Mouse (Mus musculus) frontal cortex, adult (tissue): Measurements from ENCODE around the gene Nphp3.
A peak's percentile ranks its signal among the peaks of the same experiment; 100 is the strongest.

Experiments used
- ATAC-seq: cut with Nextera tagmentation; 2 replicates; pipeline ENCODE4 v1.9.2; 2017; ENCODE audit warnings: mild to moderate bottlenecking, moderate library complexity, mixed read lengths; ENCODE audit not compliant: low TSS enrichment

The Nphp3 gene

DNA sequence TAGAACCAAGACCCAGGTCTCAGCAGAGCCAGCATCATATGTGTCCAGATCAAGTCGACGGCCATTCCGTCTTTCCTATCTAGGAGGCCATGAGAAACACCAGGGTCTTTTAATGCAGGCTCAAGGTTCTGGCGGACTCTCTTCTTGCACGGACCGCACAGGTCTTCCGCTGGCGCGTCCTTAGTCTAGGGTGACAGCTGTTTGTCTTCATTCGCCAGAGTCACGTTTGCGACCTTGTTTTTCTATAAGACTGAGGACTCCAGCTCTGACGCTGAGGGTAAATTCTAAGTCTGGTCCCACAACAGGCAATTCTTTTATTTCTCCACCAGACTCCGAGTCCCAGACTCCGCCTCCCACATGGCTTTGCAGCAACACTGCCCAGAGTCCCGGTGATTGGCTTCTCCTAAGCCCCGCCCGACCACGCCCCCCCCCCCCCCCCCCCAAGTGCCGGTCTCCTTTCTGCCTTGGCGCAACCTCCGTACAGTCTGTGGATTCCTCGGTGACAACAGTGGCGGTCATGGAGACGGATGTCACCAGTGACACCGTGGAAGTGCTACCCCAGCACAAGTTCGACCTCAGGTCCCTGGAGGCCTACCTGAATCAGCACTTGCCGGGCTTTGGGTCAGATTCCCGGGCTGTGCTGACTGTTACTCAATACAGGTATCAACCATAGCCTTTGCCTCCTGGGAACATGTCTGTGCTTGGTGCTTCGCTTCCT lies 61.1 kb downstream of the Nphp3 start, which contains the start of gene Acad11:
Gene Acad11, plus strand, starts transcription at position 134 of the 718 bp plus-strand sequence.
- peak; percentile 93 for ATAC-seq

DNA sequence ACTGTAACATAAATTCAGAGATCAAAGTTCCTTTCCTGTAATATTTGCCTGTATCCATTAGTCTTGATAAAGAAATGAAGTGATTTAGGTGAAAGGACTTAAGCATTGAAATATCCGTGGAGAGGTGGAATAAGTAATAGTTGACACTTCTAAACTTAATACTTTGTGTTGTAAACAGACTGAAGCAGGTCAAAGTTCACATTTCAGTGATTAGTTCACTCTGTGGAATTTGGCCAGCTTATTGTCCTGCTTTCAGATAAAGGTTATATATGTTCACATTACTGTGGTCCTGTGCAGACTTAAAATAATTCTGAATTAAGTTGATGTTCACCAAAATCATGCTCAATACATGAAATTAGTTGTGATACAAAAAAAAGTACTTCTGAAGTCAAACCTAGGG lies 62.2 kb downstream of the Nphp3 start:
- ATAC-seq, result no peak

DNA sequence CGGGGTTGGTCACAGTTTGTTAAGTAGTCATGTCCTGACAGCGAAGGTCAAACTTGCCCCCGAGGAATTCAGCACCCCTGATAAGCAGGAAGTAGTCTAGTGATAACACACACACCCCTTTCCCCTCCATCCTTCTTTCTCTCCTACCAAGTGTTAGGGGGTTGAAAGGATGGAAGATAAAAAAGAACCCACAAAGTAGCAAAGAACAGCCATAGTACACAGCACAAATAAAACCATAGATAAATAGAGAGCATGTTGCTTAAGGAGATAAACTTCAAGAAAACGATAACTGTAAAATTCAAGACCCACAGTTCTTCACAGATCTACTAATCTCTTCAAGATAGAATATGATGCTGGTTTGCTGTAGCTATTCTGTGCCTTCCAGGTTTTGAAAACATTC lies 67.9 kb downstream of the Nphp3 start:
- ATAC-seq, result no peak

DNA sequence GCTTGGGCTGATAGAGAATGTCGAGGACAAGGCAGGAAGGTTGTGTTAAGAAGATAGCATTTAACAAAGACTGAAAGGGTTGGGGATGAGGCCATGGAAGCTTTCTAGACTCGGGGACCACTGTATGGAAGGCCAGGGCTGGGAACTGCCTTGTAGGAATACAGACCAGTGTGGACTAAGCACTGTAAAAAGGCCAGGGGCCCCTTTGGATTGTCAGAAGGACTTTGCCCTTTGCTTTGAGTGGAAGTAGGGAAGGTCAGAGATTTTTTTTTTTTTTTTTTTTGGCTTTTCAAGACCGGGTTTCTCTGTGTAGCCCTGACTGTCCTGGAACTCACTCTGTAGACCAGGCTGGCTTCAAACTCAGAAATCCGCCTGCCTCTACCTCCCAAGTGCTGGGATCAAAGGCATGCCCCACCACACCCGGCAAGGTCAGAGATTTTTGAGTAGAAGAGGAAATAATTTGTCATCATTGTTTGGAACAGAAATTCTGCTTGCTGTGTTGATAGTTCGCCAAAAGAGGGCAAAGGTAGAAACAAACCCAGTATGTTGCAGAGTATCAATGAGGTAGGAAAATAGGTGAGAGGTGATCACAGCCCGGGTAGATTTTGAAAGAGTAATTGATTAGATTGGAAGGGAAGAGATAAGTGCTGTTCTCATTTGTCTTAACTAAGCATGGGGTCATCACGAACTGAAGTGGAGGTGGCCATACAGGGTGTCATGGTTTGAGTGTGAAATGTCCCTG lies 68.7 kb downstream of the Nphp3 start:
- ATAC-seq, result no peak

DNA sequence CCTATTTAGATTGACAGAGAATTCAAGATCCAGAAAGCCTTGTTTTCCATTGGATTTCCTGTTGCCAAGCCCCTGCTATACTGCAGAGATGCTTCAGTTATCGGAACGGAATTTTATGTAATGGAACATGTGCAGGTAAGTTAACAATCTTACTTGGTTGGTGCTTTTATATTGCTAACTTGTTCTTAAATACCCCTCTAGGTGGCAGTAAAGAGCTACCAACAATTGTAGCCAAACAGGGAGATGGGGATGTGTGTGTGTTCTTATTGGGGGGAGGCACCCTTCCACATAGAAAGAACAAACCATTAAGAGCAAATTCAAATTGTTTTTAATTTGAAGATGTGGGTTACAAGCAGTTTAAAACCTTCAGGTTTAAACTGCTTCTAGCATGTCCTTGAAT lies 73.5 kb downstream of the Nphp3 start:
- no peak; the same call in 1 of the 2 replicates for ATAC-seq

DNA sequence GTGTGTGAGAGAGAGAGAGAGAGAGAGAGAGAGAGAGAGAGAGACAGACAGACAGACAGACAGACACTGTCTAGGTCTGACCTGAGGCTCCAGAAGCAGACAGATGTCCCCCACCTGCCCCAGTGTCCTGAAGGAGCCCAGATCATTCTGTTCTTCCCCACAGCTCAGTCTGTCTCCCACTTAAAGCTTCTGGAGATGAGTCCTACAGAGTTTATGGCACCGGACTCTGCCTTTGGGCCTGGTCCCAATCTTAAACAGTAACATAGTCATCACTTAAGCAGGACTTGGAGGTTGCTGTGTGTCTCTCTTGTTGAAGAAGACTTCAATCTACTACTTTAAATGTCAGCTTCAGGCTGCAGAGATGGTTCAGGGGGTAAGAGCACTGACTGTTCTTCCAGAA lies 76.4 kb downstream of the Nphp3 start:
- no peak for ATAC-seq

DNA sequence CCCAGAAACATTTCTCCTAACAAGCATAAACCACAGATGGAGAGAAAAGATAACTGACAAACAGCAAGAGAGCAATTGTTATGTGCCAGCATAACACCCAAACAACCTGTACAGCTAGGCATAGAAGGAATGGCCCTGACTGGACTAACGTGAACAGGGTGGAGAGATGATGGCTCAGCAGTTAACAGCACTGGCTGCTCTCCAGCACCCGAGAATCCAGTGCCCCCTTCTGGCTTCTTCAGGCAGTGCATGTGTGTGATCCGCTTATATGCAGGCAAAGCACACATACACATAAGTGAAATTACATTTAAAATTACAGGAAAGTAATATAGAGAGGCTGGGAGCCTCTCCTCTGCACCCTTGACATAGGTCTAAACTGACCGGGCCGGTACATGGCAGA lies 77.0 kb downstream of the Nphp3 start:
- ATAC-seq, result no peak

DNA sequence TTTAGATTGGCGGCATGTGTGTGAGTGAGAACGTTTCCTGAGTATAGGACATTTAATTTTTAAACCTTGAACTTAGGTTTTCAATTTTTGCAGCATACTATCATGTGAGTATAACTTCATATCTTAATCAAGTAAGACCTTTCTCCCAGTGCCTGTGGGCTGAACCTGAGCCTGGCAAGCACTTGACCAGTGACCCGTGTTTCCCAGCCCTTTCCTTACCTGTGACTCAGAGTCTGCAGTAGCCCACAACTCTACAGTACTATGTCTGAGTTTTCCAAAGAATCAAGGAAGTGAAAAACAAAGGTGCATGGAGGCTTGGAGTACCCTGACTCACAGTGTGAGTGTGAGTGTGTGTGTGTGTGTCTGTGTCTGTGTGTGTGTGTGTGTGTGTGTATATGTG lies 77.7 kb downstream of the Nphp3 start:
- no peak for ATAC-seq

DNA sequence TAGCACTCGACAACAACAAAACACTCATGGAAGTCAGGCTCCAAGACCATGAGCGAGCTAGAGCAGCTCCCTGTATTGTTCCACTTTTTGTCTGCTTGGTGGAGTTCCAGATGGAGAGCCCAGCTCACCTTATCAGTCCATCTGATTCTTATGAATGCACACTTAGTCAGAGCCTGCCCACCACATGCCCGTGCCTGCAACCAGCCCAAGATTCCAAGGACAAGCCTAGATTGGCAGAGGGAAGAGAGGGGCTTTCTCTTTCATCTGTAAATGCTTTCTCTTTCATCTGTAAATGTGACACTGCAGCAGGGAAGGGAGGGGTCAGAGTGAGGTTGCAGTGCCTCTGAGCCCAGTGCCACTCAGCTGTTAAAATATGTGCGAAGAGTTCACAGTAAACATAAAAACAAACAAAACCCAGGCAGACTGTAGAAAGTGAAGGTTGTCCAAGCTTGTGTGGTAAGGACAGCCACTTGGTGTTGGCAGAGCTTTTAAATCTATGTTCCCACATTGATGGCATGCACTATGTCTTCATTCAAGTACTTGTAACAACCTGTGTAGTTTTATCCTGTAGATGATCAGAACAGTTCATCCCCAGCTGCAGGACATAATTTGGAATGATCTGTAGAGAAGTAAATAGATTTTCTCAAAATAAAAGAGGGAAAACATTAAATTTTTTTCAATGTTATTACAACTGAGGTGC lies 83.5 kb downstream of the Nphp3 start:
- ATAC-seq, result no peak

DNA sequence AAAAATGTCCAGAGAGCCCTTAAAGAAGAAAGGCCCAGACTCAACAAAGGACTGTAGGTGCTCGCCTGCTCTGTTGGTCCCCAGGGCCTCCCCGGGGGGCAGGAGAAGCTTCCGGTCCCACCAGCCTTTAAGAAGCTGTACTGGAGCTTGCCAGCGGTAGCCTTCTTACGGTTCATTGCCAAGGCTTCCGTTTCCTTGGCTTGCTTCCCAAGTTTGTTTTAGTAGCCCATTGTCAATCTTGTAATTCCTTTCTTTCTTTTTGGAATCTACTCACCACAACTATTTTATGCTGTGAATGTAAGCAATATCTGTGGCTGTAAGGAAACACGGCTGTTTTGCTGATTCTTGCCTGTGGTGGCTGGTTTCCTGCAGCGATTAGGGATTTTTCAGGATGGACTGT lies 86.2 kb downstream of the Nphp3 start:
- ATAC-seq, result no peak

DNA sequence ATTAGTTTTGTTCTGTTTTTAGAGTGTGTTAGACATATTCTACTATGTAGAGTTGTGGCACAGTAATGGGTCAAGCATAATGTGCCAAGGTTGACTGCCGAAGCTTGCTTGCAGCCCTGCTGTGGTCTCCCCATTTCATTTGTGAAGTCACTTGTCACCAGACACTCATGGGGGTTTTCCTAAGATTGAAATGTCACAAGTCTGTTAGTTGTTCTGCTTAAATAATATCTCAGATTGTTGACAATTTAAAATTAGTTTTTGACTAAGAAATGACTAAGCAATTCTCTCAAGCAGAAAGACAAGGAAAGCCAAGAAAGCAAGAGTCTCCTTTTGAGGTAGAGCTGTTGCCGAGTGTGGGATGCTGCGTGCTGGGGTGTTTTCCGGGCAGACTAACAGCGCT lies 90.6 kb downstream of the Nphp3 start:
- peak; percentile 44; the same call in 1 of the 2 replicates for ATAC-seq
